Mouse (Mus musculus) mouse embryonic stem cell (cell line): Measurements from ENCODE around the gene Nr0b1.

Source experiments
- in situ Hi-C, 2 experiments: fragments of 300-500 bp; cut with MboI; formaldehyde crosslinking; loops; 1 replicate in 1 of 2; 3 replicates in 1 of 2; pipeline ENCODE4 v1.14.3; 2019 to 2020; ENCODE audit warnings: low sequenced_read_pairs in 2 of 2, low pct_unique_long_range_greater_than_20kb in 1 of 2, mixed read lengths in 1 of 2; ENCODE audit not compliant: unreplicated experiment in 1 of 2

Nr0b1 gene

DNA sequence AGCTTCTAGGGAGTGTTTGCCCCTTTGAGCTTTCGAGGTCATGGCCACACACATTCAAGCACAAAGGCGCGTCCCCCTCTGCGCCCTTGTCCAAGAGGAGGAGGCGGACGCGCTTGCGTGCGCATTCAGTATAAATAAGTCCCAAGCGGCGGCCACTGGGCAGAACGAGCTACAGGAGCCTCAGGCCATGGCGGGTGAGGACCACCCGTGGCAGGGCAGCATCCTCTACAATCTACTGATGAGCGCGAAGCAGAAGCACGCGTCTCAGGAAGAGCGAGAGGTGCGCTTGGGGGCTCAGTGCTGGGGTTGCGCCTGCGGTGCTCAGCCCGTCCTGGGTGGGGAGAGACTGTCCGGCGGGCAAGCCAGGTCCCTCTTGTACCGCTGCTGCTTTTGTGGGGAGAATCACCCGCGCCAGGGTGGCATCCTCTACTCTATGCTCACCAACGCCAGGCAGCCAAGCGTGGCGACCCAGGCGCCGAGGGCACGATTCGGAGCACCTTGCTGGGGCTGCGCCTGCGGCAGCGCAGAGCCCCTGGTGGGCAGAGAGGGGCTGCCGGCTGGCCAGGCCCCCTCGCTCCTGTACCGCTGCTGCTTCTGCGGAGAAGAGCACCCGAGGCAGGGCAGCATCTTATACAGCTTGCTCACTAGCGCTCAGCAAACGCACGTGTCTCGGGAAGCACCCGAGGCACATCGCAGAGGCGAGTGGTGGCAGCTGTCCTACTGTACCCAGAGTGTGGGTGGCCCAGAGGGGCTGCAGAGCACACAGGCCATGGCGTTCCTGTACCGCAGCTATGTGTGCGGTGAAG, at the start of gene Nr0b1:
Gene Nr0b1 (plus strand): TSS at position 151 of the 806 bp plus-strand sequence.
- in situ Hi-C loops, result no loop called here

DNA sequence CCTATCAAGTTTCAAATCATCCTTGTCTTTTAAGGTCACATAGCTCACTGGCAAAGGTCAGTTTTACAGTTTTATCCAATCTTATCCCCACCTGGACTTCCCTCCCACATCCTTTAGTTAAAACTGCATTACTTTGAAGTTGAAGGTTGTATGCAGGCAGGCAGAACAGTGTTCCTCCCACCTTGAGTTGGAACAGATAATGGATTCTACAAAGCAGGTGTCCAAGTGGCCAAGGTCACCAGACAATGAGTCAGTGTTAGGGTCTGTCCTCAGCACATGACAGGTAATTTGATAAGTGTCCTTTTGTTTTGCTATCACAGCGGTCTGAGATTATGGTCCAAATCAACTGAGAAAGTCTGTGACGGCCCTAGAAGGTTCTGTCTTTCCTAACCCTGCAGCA, 4.3 kb upstream of the Nr0b1 start:
- in situ Hi-C loops, result no loop called here

DNA sequence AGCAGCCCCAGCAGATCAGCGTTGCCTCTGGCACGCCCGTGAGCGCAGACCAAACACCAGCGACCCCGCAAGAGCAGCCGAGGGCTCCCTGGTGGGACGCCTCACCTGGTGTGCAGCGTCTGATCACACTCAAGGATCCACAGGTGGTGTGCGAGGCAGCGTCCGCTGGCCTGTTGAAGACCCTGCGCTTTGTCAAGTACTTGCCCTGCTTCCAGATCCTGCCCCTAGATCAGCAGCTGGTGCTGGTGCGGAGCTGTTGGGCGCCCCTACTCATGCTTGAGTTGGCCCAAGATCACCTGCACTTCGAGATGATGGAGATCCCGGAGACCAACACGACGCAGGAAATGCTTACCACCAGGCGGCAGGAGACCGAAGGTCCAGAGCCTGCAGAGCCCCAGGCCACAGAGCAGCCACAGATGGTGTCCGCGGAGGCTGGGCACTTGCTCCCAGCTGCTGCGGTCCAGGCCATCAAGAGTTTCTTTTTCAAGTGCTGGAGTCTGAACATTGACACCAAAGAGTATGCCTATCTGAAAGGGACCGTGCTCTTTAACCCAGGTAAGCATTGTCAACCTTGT, 943 bp downstream of the Nr0b1 start:
- in situ Hi-C loops, result no loop called here

DNA sequence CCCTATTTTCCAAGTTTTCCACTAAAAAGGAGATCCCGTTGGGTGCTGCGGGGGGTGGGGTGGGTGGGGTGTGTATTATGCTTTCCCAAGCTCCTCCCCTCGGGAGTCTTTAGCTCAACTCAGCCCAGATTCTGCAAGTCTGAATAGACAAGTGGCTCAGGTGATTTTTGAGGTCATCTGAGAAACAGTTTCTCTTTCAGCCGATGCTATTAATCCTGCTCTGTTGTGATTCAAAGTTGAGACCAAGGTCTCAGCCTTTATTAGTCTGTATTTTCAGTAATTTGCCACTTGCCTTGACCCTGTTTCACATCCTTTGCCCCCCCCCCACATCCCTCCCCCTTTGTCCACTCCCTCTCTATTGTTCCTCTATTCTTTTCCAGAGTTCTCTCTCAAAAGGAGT, 1.8 kb downstream of the Nr0b1 start:
- in situ Hi-C loops, result no loop called here

DNA sequence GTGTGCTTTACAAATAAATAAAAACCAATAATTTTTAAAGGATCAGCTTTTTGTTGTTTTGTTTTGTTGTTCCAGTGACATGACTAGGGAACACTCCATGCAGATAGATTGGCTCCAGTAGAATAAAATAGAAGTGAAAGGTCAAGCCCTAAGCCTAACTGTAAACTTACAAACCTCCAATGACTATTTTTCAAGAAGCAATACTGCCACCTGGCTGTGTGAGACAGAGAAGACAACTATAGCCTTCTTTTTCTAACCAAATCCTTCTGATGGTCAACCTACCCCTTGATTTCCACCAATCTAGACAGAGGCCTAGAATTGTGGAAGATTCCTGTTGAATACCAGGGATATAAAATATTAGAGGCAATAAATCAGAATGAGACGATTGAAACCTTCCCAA, 45.7 kb downstream of the Nr0b1 start:
- in situ Hi-C loops, result no loop called here
